Mouse (Mus musculus) forebrain, embryonic 13.5 days (tissue): Measurements from ENCODE around the gene Mrps23. TPM values are rescaled to one million over a fixed set of nuclear protein-coding genes. Genes with fewer than 3 reads are reported as not detected.

Experiments used
- ATAC-seq: fragments of 200-750 bp; cut with Nextera tagmentation; 2 replicates; pipeline ENCODE4 v1.8.0; 2017
- H3K27ac ChIP-seq: fragments of 300-500 bp; sonication (generic); 2 replicates; pipeline ENCODE4 v1.5.1; 2015; ENCODE audit warnings: inconsistent platforms, mild to moderate bottlenecking, moderate library complexity
- H3K27me3 ChIP-seq: fragments of 300-500 bp; sonication (generic); 2 replicates; pipeline ENCODE4 v1.6.1; 2015; ENCODE audit warnings: mild to moderate bottlenecking, inconsistent platforms
- H3K36me3 ChIP-seq: fragments of 300-500 bp; sonication (generic); 2 replicates; pipeline ENCODE4 v1.6.1; 2015; ENCODE audit warnings: mild to moderate bottlenecking, inconsistent platforms; ENCODE audit not compliant: poor library complexity, severe bottlenecking
- H3K4me1 ChIP-seq: fragments of 300-500 bp; sonication (generic); 2 replicates; pipeline ENCODE4 v1.6.1; 2015; ENCODE audit warnings: inconsistent platforms
- H3K4me2 ChIP-seq: fragments of 300-500 bp; sonication (generic); 2 replicates; pipeline ENCODE4 v1.6.1; 2015; ENCODE audit warnings: inconsistent platforms, mild to moderate bottlenecking, moderate library complexity
- H3K4me3 ChIP-seq: fragments of 300-500 bp; sonication (generic); 2 replicates; pipeline ENCODE4 v1.5.1; 2015; ENCODE audit warnings: mild to moderate bottlenecking, inconsistent platforms
- H3K9ac ChIP-seq: fragments of 300-500 bp; sonication (generic); 2 replicates; pipeline ENCODE4 v1.6.1; 2015; ENCODE audit warnings: mild to moderate bottlenecking, inconsistent platforms
- H3K9me3 ChIP-seq: fragments of 300-500 bp; sonication (generic); replicated peaks from 2 replicates; pipeline ENCODE4 v1.6.1; 2016; ENCODE audit warnings: inconsistent platforms
- WGBS: fragments of 180-500 bp; shearing (Covaris S2); methylation state at CpG from one replicate; pipeline ENCODE4 v1.1.7; 2015; 5-methylcytosine and 5-hydroxymethylcytosine counted together
- polyA plus RNA-seq: library from polyadenylated mRNA; unstranded; fragments of >200 nt; fragmentation: Nextera tagmentation; extraction: Ambion mirVana; gene quantifications from 2 replicates; pipeline ENCODE4 v1.2.1, GENCODE M21; 2015

Gene Mrps23
- polyA plus RNA-seq, 1 experiment from 2014 or later = 70.9 TPM

DNA sequence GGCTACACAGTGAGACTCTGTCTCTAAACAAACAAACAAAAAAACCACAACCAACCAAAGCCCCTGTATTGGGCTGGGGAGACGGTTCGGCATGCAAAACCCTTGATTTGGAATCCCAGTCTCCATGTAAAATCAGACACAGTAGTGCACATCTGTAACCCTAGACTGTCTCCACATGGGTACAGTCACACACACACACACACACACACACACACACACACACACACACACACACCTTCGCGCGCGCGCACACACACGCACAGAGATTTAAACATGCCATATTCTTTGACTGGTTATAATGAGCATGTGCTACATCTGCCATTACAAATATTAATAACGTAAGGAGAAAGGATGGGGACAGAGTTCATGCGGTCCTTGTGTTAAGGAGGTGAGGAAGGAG, 36.1 kb downstream of the Mrps23 start:
- no peaks in the 10 kb centered on the region for H3K36me3 ChIP-seq
- H3K4me3 ChIP-seq = no peak overlapping the region
- peaks cover 52% of the 10 kb centered on the region for H3K4me1 ChIP-seq
- ATAC-seq = no peak
- H3K27ac ChIP-seq = peak overlapping the region; percentile 78
- WGBS = 39% methylated on average over 10 of the region's 10 CpGs
- peaks cover 8% of the 10 kb centered on the region; the same call in 1 of the 2 replicates for H3K27me3 ChIP-seq
- H3K4me2 ChIP-seq = peak overlapping the region; percentile 28; the same call in 1 of the 2 replicates
- no peaks in the 10 kb centered on the region for H3K9me3 ChIP-seq
- H3K9ac ChIP-seq = no peak overlapping the region

DNA sequence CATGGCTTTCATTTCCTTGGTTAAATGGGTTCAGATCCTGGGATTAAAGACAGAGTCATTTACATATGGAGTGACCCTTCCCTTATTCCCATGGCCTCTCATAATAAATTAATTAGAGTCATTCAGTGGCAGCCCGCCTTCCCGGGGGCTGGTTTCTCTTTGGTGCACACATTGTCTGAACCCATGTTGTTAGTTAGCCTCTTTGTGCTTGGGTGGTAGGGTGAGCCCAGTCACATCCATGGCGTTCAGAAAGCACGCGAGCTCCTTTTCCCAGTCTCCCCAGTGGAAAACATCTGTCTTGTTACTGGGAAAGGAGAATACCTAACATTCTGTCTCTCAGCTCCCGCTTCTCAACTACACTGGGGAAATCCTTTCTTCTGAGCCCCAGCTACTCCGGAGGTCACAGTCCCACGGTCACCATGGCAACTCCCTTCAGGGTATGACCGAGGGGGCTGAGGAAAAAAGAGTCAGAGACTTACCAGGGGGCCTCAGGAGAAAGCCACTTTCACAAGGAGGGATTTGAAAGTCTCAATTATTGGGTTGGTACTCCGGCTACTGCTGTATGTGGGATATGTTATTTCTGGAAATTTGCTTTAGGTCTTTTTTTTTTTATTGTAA, 36.7 kb downstream of the Mrps23 start:
- Histone ChIP-seq H3K4me1 (peaks cover 46% of the 10 kb centered on the region), H3K27me3 (peaks cover 8% of the 10 kb centered on the region; the same call in 1 of the 2 replicates), H3K4me2 (peak overlapping the region; percentile 28), H3K27ac (peak overlapping the region; percentile 78), H3K4me3 (no peak overlapping the region), H3K9ac (no peak overlapping the region), H3K9me3 (no peaks in the 10 kb centered on the region), H3K36me3 (no peaks in the 10 kb centered on the region)
- ATAC-seq = peak; percentile 74
- WGBS = under 1% methylated on average over 10 of the region's 10 CpGs

- Histone ChIP-seq H3K27me3 (peaks cover 8% of the 10 kb centered on the region; the same call in 1 of the 2 replicates), H3K36me3 (no peaks in the 10 kb centered on the region), H3K9me3 (no peaks in the 10 kb centered on the region), H3K4me2 (no peak overlapping the region), H3K4me1 (peaks cover 42% of the 10 kb centered on the region), H3K9ac (no peak overlapping the region), H3K4me3 (no peak overlapping the region), H3K27ac (peak overlapping the region; percentile 62)
- ATAC-seq = no peak
- WGBS = 21% methylated on average over 12 of the region's 12 CpGs
Measured at GRCm38 (mm10) chr11:88241468-88242301, 37.5 kb downstream of the Mrps23 start.

DNA sequence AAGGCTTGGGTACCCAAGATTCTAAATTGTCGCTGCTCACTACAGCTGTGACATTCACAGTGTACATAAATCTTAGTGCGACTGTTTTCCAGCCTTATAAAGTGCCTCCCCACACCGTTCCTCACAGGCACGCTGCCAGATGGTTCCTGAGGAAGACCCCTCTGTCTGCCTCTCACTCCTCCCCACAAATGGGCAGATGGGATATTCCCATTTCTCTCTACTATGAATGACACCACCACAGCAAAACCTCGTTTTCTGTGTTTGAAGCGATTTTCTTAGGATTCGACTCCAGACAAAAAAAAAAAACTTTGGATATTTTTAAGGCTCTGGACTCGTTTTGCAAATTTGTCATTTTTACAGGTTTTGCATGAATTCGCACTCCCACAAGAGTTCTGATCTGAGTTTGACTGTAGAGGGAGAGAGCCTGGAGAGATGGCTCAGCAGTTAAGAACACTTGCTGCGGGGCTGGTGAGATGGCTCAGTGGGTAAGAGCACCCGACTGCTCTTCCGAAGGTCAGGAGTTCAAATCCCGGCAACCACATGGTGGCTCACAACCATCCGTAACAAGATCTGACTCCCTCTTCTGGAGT, 41.5 kb downstream of the Mrps23 start:
- Histone ChIP-seq H3K4me1 (peaks cover 27% of the 10 kb centered on the region), H3K27ac (no peak overlapping the region), H3K9ac (no peak overlapping the region), H3K4me2 (no peak overlapping the region), H3K36me3 (no peaks in the 10 kb centered on the region), H3K4me3 (no peak overlapping the region), H3K27me3 (peaks cover 9% of the 10 kb centered on the region; the same call in 1 of the 2 replicates), H3K9me3 (no peaks in the 10 kb centered on the region)
- WGBS = 87% methylated on average over 14 of the region's 14 CpGs
- no peak for ATAC-seq

DNA sequence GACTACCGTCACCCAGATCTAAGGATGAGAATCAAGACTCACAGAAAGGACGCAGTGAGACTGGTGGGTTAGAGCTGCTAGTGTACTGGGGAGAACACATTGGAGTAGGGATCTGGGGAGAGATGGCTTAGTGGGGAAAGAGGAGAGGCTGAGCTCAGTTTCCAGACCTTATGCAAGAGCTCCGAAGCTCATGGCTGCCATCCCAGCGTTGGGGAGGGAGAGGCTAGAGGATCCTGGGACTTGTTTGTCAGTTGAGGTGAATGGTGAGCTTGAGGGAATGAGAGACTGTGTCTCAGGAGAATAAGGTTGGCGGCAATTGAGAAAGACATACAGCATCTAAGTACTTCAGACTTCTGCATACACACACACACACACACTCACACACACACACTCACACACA, 44.4 kb downstream of the Mrps23 start:
- Histone ChIP-seq H3K4me1 (peaks cover 31% of the 10 kb centered on the region), H3K9me3 (no peaks in the 10 kb centered on the region), H3K27me3 (peaks cover 17% of the 10 kb centered on the region), H3K4me3 (no peak overlapping the region), H3K9ac (no peak overlapping the region), H3K4me2 (no peak overlapping the region), H3K27ac (no peak overlapping the region), H3K36me3 (no peaks in the 10 kb centered on the region)
- ATAC-seq = no peak
- 63% methylated on average over 5 of the region's 5 CpGs for WGBS

DNA sequence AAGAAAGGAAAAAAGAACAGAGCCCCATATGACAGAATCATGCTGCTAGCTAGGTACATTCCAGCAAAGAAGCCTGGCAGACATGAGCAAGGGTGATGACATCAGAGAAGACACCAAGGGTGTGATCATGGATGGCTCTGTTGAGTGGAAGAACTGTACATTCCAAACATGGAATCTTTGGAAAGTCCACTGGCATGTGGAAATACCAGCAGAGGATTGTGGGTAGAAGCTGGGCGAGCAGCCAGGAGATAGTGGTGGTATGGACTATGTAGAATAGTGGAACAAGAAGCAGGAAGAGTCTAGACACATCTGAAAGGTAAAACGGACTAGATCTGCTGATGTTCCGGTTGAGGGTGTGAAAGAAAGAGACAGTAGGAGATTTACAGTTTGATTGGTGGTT, 46.4 kb downstream of the Mrps23 start:
- Histone ChIP-seq H3K4me1 (peaks cover 39% of the 10 kb centered on the region), H3K36me3 (no peaks in the 10 kb centered on the region), H3K4me2 (no peak overlapping the region), H3K9ac (no peak overlapping the region), H3K9me3 (no peaks in the 10 kb centered on the region), H3K4me3 (no peak overlapping the region), H3K27ac (no peak overlapping the region), H3K27me3 (peaks cover 17% of the 10 kb centered on the region)
- ATAC-seq = no peak
- WGBS = 87% methylated on average over 3 of the region's 3 CpGs

GRCm38 (mm10) chr11:88251295-88251694, 47.1 kb downstream of the Mrps23 start:
- Histone ChIP-seq H3K9ac (no peak overlapping the region), H3K9me3 (no peaks in the 10 kb centered on the region), H3K27me3 (peaks cover 17% of the 10 kb centered on the region), H3K4me2 (no peak overlapping the region), H3K4me3 (no peak overlapping the region), H3K27ac (no peak overlapping the region), H3K36me3 (no peaks in the 10 kb centered on the region), H3K4me1 (peaks cover 39% of the 10 kb centered on the region)
- ATAC-seq = no peak
- WGBS = 88% methylated on average over 7 of the region's 7 CpGs

DNA sequence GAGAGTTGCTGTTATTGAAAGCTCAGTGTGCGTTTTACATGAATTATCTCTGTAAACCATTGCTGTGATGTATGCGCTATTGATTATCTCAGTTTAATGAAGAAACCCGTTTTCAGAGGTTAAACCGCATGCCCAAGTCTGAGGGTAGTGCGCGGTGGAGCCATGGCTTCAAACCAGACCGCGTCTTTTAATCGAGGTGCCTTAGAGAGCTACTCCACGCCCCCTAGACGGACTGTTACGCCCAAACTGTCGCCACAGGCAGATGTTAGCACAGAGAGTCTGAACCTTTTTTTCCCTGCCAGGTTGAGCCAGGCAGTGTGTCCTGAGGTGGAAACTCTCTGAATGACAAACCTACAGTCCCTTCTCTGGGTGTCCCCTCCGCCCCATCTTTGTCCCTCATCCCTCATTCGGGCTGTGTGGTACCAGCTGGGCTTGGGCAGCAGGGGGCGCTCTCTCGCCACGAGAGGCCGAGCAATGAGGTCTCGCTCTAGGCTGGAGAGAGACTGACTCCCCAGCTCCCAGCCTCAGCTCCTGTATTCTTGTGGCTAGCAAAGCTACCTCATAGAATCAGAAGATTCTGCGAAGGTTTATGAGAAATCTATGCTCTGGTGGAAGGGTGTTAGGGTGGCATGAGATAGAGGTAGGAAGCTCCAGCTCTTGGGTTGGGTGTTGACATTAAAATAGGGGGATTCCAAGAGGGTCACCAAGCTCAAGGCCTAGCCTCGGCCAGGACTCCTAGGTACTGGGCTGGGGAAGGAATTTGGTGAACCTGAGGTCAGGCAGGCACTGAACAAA, 48.0 kb downstream of the Mrps23 start:
- H3K36me3 ChIP-seq = no peaks in the 10 kb centered on the region
- no peaks in the 10 kb centered on the region for H3K9me3 ChIP-seq
- H3K4me3 ChIP-seq = no peak overlapping the region
- peak; percentile 94 for ATAC-seq
- peak overlapping the region; percentile 47 for H3K4me2 ChIP-seq
- peak overlapping the region; percentile 72 for H3K27ac ChIP-seq
- 17% methylated on average over 22 of the region's 22 CpGs for WGBS
- peaks cover 17% of the 10 kb centered on the region for H3K27me3 ChIP-seq
- H3K4me1 ChIP-seq = peaks cover 39% of the 10 kb centered on the region
- peak overlapping the region; percentile 39 for H3K9ac ChIP-seq

DNA sequence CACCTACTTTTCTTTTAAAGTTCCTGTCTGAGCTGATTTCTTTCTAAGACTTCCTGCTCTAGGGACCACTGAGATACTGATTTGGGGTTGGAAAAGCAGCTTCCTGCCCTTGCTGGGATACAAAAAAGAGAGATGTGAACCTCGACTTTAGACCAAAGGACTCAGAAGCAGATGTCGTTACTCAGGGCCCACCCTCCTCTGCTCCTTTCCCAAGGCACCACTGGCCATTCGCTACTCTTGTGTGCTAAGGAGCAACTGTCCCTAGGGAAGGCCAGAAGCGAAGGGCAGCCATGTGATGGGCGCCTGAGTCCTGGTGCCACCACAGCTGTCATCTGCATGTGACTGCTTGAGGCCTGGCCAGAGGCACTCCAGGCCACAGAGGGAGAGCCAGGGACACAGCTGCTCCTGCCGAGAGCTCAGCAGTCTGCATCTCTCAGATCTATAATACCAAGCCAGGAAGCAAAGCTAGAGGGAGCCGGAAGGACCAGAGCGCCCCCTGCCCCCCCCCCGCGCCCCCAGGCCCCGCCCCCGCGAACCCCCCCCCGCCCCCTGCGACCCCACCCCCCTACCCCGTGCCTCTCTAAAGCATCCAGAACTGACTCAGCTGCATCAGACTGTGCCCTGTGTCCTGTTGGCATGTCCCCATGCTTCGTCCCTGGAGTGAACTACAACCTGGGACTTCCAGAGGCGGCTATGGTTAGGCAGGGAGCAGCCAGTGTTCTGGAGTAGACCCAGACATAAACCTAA, 48.8 kb downstream of the Mrps23 start:
- H3K4me2 ChIP-seq = no peak overlapping the region
- peak overlapping the region; percentile 72 for H3K27ac ChIP-seq
- peaks cover 39% of the 10 kb centered on the region for H3K4me1 ChIP-seq
- peak; percentile 62; the same call in 1 of the 2 replicates for ATAC-seq
- 0 out of 2 replicates have a peak overlapping the region, but pooled peaks have one; percentile 40 for H3K9ac ChIP-seq
- WGBS = 22% methylated on average over 11 of the region's 18 CpGs
- H3K36me3 ChIP-seq = no peaks in the 10 kb centered on the region
- peaks cover 17% of the 10 kb centered on the region for H3K27me3 ChIP-seq
- H3K9me3 ChIP-seq = peaks cover under 1% of the 10 kb centered on the region; the same call in 1 of the 2 replicates
- H3K4me3 ChIP-seq = no peak overlapping the region

- peaks cover 13% of the 10 kb centered on the region for H3K27me3 ChIP-seq
- no peaks in the 10 kb centered on the region for H3K36me3 ChIP-seq
- peak overlapping the region; percentile 40; the same call in 1 of the 2 replicates for H3K9ac ChIP-seq
- 25% methylated on average over 7 of the region's 7 CpGs for WGBS
- no peak for ATAC-seq
- peaks cover 7% of the 10 kb centered on the region for H3K9me3 ChIP-seq
- H3K27ac ChIP-seq = peak overlapping the region; percentile 14; the same call in 1 of the 2 replicates
- H3K4me1 ChIP-seq = peaks cover 33% of the 10 kb centered on the region
- H3K4me2 ChIP-seq = 0 out of 2 replicates have a peak overlapping the region, but pooled peaks have one; percentile 18
- H3K4me3 ChIP-seq = no peak overlapping the region
Measured at GRCm38 (mm10) chr11:88253514-88254167, 49.5 kb downstream of the Mrps23 start.
